Mouse (Mus musculus) G1E (cell line): ENCODE measurements around the gene Srxn1. TPM values are rescaled to one million over a fixed set of nuclear protein-coding genes. Genes with fewer than 3 reads are reported as not detected.

ENCODE experiments used
- ATAC-seq: 2 replicates; pipeline ENCODE4 v1.8.0; 2016; ENCODE audit warnings: mild to moderate bottlenecking; ENCODE audit not compliant: insufficient number of reproducible peaks, poor library complexity, low FRiP score, severe bottlenecking; ENCODE audit errors: extremely low read depth
- DNase-seq: peaks from one replicate; pipeline ENCODE4 v3.0.0; 2012; ENCODE audit warnings: low spot score
- H3K27me3 ChIP-seq: 2 replicates; pipeline ENCODE4 v1.6.1; 2012; ENCODE audit warnings: mild to moderate bottlenecking, low read length, inconsistent platforms; ENCODE audit not compliant: insufficient read depth
- H3K36me3 ChIP-seq: replicated peaks from 2 replicates; pipeline ENCODE3; 2012; ENCODE audit warnings: mild to moderate bottlenecking, inconsistent platforms
- H3K4me1 ChIP-seq: 2 replicates; pipeline ENCODE4 v1.6.1; 2012; ENCODE audit warnings: low read depth, low read length, inconsistent platforms, mixed read lengths; ENCODE audit not compliant: insufficient read depth
- H3K4me3 ChIP-seq: 2 replicates; pipeline ENCODE4 v1.5.1; 2012; ENCODE audit warnings: low read depth, mild to moderate bottlenecking, inconsistent platforms, low read length, moderate library complexity, mixed read lengths
- H3K9me3 ChIP-seq: replicated peaks from 2 replicates; pipeline ENCODE4 v1.6.1; 2012; ENCODE audit warnings: inconsistent platforms
- CTCF ChIP-seq: IDR thresholded peaks from 2 replicates; pipeline ENCODE4 v1.5.1; 2012; ENCODE audit warnings: low read depth, low read length, inconsistent platforms, mixed read lengths
- GATA1 ChIP-seq: IDR thresholded peaks from 2 replicates; pipeline ENCODE4 v1.6.1; 2012; ENCODE audit warnings: borderline replicate concordance, low read length, inconsistent platforms, mixed read lengths
- GATA2 ChIP-seq: IDR thresholded peaks from 2 replicates; pipeline ENCODE4 v1.6.1; 2012; ENCODE audit warnings: low read depth, low read length, inconsistent platforms, borderline replicate concordance
- POLR2AphosphoS5 ChIP-seq: IDR thresholded peaks from 2 replicates; pipeline ENCODE4 v1.6.1; 2012; ENCODE audit warnings: low read depth, low read length, inconsistent platforms; ENCODE audit not compliant: insufficient replicate concordance
- TAL1 ChIP-seq: conservative IDR thresholded peaks from 2 replicates; pipeline ENCODE4 v1.6.1; 2012; ENCODE audit warnings: low read depth, low read length, inconsistent platforms, mixed read lengths
- polyA plus RNA-seq: library from polyadenylated mRNA; stranded (reverse); fragments of >175 nt; gene quantifications from 2 replicates; pipeline ENCODE4 v1.2.3, GENCODE M21; 2012
- total RNA-seq, 2 experiments: library from RNA; stranded (forward) in 1 of 2; stranded (reverse) in 1 of 2; fragments of 200-1000 nt in 1 of 2; fragments of >200 nt in 1 of 2; fragmentation: Nextera tagmentation in 1 of 2; gene quantifications; 2 replicates each; pipeline ENCODE4 v1.2.3; 2014 to 2017

Gene Srxn1
- total and polyA plus RNA-seq, 3 experiments: 2.9 to 17.8 (median 4.0) TPM

DNA sequence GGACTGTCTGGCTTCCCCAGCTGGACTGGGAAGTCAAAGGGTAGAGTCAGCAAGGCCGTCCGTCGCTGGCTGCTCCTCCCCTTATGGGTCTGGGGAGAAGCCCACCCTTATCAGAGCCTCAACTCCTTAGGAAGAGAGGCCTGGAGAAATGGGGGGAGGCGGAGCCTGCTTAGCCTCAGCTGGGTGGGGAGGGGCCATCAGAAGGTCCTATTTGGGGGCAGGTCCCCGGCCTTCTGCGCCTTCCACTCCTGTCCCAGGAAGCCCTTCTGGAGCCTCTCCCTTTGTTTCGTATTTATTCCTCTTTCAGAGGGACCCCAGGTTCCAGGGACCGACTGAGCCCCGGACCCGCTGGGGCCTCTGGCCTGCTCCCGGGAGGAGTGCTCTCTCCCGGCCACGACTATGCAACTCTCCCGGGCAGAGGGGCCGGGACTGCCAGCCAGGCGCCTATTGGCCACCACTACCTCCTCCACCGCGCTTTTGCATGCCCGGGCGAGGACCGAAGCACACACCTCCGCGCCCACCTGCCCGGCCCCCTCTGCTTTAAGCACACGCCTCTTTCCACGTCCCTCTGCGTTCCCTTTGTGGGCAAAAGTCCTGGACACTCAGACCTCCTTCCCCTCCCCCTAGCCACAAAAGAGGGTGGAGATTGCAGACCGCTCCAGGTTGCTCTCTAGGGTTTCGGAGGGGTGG is 10.3 kb upstream of the Srxn1 start:
- peaks cover 7% of the 10 kb centered on the region; the same call in 1 of the 2 replicates for H3K27me3 ChIP-seq
- no peak for DNase-seq
- H3K9me3 ChIP-seq: peaks cover 8% of the 10 kb centered on the region
- no peak overlapping the region for H3K4me3 ChIP-seq
- no peaks in the 10 kb centered on the region for H3K4me1 ChIP-seq
- no peak for TF ChIP-seq GATA2
- no peak for TF ChIP-seq CTCF
- TF ChIP-seq TAL1: no peak
- no peak for TF ChIP-seq GATA1
- no peak for TF ChIP-seq POLR2AphosphoS5
- ATAC-seq: no peak
- no peaks in the 10 kb centered on the region for H3K36me3 ChIP-seq

DNA sequence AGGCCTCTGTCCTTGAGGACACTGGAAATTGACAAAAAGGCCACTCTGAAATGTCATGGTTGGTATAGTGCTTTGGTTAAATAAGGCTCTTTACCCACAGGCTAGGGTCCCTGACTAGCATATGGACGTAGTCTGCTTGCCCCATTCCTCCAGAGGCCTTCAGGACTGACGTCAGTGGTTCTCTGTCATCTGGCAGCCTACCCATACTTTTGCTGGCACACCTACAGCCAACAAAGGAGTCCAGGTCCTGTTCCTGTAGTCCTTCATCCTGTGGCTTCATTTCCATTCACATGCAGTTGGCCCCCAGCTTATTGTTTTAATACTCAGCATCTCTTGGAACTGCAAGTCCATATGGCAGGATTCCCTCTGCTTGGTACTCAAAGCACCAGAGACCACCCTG is 8.4 kb upstream of the Srxn1 start:
- H3K27me3 ChIP-seq: peaks cover 12% of the 10 kb centered on the region
- DNase-seq (no peak), ATAC-seq (no peak)
- no peak overlapping the region for H3K4me3 ChIP-seq
- no peaks in the 10 kb centered on the region for H3K36me3 ChIP-seq
- H3K9me3 ChIP-seq: peaks cover 8% of the 10 kb centered on the region
- no peaks in the 10 kb centered on the region for H3K4me1 ChIP-seq
- TF ChIP-seq CTCF (no peak), GATA2 (no peak), POLR2AphosphoS5 (no peak), GATA1 (no peak), TAL1 (no peak)

DNA sequence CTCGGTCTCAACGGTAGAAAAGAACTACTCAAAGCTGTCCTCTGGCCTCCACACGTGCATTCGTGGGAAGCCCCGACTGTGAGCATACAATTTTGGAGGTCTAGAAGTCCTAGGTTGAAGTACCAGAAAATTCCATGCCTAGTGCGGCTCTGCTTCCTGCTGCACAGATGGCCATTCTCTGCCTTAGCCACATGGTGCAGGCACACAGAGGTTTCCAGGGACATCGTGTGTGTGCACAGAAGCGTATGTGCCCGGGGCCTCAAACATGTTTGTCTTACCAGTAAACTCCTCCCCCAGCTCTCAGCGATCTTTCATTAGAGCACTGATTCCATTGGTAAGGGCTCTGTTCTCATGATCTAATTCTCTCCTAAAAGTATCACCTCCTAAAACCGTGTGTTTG is 7.4 kb upstream of the Srxn1 start:
- no peak for ATAC-seq
- no peak for TF ChIP-seq CTCF
- no peak for TF ChIP-seq POLR2AphosphoS5
- no peak for TF ChIP-seq GATA2
- TF ChIP-seq TAL1: no peak
- no peak for TF ChIP-seq GATA1
- Histone ChIP-seq H3K4me1 (no peaks in the 10 kb centered on the region), H3K9me3 (peaks cover 8% of the 10 kb centered on the region), H3K4me3 (no peak overlapping the region), H3K27me3 (peaks cover 13% of the 10 kb centered on the region), H3K36me3 (no peaks in the 10 kb centered on the region)
- no peak for DNase-seq

- ATAC-seq (no peak), DNase-seq (no peak)
- Histone ChIP-seq H3K36me3 (no peaks in the 10 kb centered on the region), H3K4me1 (no peaks in the 10 kb centered on the region), H3K4me3 (no peak overlapping the region), H3K9me3 (no peaks in the 10 kb centered on the region), H3K27me3 (peaks cover 16% of the 10 kb centered on the region)
- TF ChIP-seq CTCF (no peak), GATA2 (no peak), GATA1 (no peak), POLR2AphosphoS5 (no peak), TAL1 (no peak)
Observed at GRCm38 (mm10) chr2:152099538-152099937, 5.8 kb upstream of the Srxn1 start.

DNA sequence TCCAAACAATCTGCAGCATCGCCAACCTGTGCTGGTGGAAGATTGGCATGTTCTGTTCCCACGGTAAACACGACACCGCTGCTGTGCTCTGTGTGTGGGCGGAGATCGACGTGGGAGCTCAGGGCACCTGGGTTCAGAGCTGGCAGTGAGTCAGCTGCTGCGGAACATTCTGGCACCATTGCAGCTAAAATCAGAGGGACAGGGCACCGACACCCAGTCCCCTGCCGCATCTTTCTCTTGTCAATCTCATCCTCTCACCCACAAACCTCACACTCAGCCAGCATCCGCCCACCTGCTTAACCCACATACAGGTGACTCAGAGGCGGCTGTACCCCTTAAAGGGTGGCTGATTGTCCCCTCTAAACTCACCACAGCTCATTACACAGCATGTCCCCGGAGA is 3.6 kb upstream of the Srxn1 start:
- DNase-seq (no peak), ATAC-seq (no peak)
- Histone ChIP-seq H3K4me3 (no peak overlapping the region), H3K4me1 (peaks cover 8% of the 10 kb centered on the region), H3K9me3 (no peaks in the 10 kb centered on the region), H3K27me3 (peaks cover 32% of the 10 kb centered on the region), H3K36me3 (no peaks in the 10 kb centered on the region)
- TF ChIP-seq GATA1: no peak
- TF ChIP-seq POLR2AphosphoS5: no peak
- TF ChIP-seq GATA2: no peak
- no peak for TF ChIP-seq CTCF

GRCm38 (mm10) chr2:152102369-152102768 is 2.9 kb upstream of the Srxn1 start:
- Histone ChIP-seq H3K36me3 (no peaks in the 10 kb centered on the region), H3K4me3 (no peak overlapping the region), H3K27me3 (peaks cover 32% of the 10 kb centered on the region), H3K9me3 (no peaks in the 10 kb centered on the region), H3K4me1 (peaks cover 8% of the 10 kb centered on the region)
- DNase-seq (no peak), ATAC-seq (no peak)
- TF ChIP-seq POLR2AphosphoS5 (no peak), TAL1 (no peak), GATA1 (no peak), CTCF (no peak), GATA2 (no peak)
